Mouse (Mus musculus) heart, postnatal 36 days (tissue): ENCODE measurements around the gene Acvr1b. TPM values are rescaled to one million over a fixed set of nuclear protein-coding genes. Genes with fewer than 3 reads are reported as not detected.

Experiments
- DNase-seq, 2 experiments: peaks; one replicate each; pipeline ENCODE4 v3.0.0; 2021 to 2022
- intact Hi-C: fragments of 180-260 bp; cut with DNase I; formaldehyde crosslinking; loops from one replicate; pipeline ENCODE4 v1.15.1; 2025
- total RNA-seq, 2 experiments: library from RNA; stranded (reverse); gene quantifications; 2 replicates each; pipeline ENCODE4 v1.2.3; 2021

The Acvr1b gene
- total RNA-seq, 2 experiments from 2014 or later, result 12.6 to 14.6 TPM

DNA sequence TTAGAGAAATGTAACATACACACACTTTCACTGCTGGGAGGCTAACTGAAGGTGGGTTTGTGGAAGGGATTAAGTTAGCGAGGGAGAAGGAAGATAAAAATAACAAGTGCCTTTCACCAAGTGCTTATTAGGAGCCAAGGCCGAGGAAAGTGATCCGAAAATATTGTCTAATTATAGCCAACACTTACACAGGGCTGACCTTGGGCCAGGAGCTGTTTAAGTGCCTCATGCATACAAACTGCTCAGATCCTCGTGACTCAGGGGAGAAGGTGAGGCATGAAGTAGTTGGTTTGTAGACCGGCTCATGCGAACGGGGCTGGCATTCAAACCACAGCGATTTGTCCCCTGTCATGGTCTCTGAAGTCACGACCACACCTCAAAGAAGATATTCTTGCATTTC lies 67.4 kb downstream of the Acvr1b start:
- intact Hi-C loops, result loop anchor here (1.0 to 5.0 kb wide), 3 partner anchors 19 to 741 kb away; no protein-coding TSS in a partner anchor
- no peak for DNase-seq

DNA sequence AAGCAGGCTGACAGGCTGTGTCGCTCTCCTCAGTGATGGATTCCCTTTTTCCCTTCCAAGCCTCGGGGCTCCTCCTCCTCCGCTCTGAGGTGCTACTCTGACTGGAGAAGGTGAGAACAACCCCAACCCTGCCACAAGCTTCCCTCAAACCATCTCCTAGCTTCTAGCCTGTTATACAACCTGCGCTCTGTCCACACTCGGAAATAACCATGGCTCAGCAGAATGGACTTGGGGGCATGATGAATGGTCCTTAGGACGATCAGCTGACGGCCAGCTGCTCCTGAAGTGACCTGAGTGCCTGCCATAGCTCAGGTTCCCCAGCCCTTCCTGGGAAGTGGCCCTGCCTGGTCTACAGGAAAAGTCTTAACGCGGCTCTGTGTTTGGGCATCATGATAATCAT lies 68.0 kb downstream of the Acvr1b start:
- intact Hi-C loops, result loop anchor here (1.0 to 5.0 kb wide), 3 partner anchors 18 to 740 kb away; no protein-coding TSS in a partner anchor
- no peak for DNase-seq

DNA sequence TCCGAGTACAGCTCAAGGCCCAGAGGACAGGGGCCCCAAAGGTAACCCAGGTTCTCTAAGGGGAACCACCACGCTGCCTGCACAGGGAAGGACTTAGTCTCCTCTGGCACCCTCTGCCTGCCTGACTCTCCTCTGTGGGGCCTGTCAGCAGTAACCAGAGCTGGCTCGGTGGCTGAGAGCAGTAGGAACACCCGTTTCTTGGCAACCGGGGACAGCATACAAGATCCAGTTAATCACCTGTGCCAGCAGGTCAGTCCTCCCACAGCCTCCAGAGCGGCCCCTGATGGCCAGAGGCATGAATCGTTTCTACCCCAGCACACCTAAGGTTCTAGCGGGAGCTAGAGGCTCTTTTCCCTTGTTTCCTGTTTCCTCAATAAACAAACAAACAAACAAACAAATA lies 68.8 kb downstream of the Acvr1b start:
- DNase-seq, result peak; percentile 54 to 60
- intact Hi-C loops, result loop anchor here (5.0 kb wide), 1 partner anchor 740 kb away; no protein-coding TSS in a partner anchor

DNA sequence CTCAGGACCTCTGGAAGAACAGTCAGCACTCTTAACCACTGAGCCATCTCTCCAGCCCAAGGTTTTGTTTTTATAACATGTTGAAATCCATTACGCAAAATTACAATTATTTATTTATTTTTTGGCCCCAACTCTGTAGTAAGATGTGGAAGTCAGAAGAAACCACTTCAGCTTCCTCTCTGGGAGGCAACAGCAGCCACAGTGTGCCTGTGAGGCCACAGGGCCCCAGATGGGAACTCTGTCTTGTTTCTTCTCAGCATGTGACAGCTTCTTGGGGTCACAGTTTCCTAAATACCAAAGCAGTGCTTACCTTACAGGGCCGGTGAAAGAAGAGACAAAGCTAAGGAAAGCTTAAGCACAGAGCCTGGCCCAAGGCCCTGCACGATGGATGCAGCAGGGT lies 70.1 kb downstream of the Acvr1b start:
- intact Hi-C loops, result loop anchor here (5.0 kb wide), 1 partner anchor 738 kb away; no protein-coding TSS in a partner anchor

DNA sequence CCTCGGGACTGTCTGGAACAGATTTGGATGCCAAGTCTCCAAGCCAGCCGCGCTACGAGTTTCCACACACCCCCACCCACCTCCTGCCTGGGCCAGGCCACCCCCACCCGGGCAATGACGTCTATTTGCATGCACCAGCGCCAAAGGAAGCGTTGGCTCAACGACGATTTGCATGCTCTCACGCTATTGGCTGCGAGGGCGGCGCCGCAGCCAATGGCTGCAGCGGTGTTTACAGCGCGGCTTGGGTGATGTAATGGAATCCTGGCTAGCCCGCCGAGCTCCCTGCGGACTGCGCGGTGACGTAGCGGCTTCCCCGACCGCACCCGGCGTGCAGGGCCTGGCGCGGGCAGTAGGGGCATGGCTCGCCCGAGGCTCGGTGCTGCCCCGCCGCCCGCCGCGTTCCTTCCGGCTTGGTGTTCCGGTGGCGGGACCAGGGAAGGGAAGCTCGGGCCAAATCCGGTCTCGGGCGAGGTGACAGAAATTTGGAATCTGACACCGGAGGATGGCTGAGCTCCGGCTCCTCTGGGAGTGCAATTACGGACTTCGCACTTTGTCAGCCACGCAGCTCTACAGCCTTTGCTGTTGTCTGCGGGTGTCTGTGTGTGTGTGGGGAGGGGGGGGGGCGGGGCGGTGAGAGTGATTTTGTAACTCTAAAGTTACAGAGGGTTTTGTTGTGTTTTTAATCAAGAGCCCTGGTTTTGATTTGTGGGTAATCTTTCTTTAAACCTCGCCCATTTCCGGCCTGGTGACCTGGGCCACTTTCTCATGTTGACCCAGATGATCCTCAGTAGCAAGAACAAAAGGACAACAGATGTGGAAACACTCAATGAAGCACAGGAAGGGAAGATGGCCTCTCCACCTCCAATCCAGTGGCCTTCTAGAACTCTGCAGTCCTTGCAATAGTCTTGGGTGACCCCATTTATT lies 72.6 kb downstream of the Acvr1b start:
- peak; percentile 92 to 96 for DNase-seq
- intact Hi-C loops, result loop anchor here (1.0 kb wide), 1 partner anchor 20 kb away; no protein-coding TSS in a partner anchor

More for the DNA sequence above, 70.1 kb downstream of the Acvr1b start:
- no peak for DNase-seq

DNA sequence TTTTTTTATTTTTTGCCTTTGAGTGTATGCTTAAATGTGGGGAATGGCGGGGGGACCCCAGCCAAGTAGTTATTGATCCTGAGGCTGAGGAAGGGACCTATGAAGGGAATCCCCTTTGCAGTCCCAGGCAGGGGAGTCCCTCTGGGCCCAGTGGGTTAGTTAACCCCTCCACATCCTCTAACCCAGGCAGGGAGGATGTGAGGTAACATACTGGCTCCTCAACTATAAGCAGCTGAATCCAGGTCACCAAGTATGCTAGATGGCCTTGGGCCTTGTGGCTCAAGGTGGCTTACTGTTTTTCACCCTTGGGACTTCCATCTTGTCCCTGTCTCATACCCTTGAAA lies 73.3 kb downstream of the Acvr1b start:
- DNase-seq, result no peak
- intact Hi-C loops, result no loop called here

DNA sequence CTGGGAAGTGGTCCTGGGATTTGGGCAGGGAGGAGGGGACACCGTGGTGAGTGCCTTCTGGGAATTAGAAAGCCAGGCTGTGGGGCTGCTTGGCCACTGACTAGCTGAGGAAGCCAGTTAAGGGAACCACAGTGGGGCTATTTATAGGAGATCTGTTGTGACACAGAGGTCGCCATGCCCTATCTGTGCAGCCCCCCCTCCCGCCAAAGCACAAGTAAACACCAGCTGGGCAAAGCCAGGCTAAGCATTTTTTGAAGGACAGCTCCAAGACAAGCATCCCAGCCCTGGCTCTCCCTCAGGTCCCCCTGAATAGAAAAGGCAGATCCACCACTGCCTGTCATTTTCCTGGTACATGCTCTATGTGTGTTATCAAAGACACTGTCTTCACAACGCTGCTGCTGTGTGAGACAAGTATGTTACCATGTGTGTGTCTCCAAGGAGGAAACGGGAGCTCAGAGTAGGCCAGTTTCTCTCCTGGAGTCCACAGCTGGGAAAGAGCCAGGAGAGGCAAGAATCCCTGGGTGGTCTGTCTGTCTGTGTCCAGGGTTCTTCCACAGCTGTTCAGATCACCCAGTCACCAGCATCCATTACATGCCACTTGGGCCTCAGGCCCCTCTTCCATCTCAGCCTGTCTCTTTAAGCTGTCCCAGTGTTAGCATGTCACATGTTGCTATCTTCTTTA lies 74.3 kb downstream of the Acvr1b start:
- DNase-seq, result peak in 1 of 2 experiments; percentile 58
- intact Hi-C loops, result no loop called here

DNA sequence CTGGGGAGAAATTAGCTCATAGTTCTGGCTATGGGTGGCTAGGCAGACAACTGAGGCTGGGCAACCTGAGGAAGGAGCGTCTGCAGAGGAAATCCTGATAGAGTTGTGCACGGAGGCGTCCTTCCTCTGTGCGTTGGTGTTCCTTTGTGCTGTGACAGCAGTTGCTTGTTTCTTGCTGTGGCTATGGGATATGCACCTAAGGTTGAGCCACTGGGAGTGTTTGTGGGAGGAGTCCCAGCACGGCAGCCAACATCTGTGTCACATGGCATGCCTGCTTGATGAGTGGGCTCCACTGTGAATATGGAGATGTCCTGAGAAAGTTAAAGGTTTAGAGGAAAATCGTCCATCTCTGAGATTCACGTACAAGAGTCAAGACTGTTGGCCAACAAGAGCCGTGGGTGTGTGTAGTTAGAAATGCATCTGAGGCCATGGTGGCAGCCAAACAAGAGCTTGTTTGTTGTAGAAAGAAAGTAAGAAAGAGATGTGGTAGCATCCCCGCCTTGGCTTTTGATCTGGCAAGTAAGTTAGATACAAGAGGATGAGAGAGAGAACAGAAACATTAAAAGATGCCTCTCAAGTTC lies 76.4 kb downstream of the Acvr1b start:
- DNase-seq, result no peak

DNA sequence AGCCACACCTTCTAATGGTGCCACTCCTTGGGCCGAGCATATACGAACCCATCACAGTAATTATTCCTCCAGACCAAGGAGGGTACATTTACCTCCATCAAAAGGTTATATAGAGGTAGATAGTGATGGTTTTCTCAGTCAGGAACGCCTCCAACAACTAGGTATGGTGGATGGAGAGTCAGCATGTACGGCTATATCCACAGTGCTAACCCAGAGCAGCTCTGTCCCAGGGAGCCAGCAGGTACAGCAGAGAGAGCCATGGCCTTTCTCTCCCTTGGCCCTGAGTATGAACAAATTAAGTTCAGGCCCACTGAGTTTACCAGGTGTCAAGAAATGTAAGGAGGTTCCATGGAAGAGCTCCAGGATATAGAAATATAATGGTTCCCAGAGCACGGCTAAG lies 78.1 kb downstream of the Acvr1b start:
- intact Hi-C loops, result no loop called here
- no peak for DNase-seq

More for the DNA sequence above, 76.4 kb downstream of the Acvr1b start:
- intact Hi-C loops, result no loop called here

DNA sequence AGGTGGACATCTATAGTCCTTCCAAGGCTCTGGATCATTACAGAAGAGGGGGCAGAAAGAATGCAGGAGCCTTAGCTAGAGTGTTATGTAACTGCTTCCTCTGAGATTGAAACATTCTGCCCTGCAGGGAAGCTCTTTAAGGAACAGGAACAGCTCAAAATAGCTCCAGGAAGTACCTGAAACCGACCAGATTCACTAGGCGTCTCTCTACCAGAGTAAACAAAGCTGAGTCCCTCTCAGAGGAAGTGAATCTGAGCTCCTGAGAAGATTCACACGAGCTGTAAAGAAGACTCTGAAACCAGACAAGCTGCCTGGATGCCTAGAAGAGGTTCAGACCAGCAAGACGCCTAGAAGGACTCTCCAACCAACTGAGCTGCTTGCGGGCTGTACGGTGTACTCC lies 78.7 kb downstream of the Acvr1b start:
- DNase-seq, result no peak
- intact Hi-C loops, result no loop called here

DNA sequence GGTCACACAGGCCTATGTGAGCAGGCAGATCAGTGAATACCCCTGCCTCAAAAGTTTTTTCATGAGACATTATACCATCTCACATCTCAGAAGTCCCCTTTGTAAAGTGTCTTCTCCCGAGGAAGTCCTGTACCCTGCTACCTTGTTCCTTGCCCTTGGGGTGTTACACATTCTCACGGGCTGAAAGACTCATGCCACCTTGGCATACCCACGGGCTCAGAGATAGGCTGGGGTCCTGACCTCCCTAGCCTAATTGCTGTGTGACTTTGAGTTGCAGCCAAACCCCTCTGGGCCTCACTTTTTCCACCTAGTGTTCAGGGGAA lies 79.7 kb downstream of the Acvr1b start:
- intact Hi-C loops, result no loop called here
- no peak for DNase-seq

DNA sequence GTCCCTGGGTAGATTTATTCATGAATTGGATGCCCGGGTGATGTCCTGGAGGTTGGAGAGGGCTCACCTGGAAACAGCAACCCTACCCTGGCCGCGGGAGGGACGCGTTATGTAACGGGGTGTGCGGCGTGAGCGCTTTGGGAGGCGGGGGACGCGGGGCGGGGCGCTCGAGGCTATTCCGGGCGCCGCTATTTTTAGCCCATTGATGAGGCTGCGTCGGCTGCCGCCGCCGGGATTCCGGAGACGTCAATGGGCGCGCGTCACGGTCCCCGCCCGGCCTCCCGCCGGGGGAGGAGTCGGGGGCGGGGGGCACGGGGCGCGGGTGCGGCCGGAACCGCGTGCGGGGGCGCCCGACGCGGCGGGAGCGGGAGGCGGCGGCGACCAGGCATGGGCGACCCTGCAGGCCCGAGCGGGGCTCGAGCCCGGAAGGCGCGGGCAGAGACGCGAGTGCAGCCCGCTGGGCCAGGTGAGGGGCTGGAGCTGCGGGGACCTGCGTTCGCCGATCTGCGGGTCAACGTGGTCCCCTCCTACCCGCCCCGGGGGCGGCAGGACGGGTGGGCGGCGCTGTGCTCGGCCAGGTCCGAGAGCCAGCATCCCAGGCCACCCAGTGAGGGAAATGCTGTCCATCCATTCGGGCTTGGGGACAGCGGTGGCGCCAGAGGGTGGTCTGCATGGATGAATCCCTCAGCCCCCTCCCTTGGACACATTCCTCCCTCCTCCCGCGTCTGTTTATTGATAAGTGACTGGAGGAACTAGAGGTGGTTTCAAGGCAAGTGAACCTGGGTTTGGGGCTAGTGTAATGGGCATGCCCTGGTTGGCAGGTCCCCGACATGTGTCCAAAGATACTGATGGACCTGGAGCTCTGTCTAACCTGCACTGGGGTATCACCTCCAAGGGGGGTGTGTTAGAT lies 80.3 kb downstream of the Acvr1b start, which contains the start of gene Nr4a1:
Nr4a1 (plus strand) TSS at position 384 of the 910 bp plus-strand sequence.
- intact Hi-C loops, result no loop called here

DNA sequence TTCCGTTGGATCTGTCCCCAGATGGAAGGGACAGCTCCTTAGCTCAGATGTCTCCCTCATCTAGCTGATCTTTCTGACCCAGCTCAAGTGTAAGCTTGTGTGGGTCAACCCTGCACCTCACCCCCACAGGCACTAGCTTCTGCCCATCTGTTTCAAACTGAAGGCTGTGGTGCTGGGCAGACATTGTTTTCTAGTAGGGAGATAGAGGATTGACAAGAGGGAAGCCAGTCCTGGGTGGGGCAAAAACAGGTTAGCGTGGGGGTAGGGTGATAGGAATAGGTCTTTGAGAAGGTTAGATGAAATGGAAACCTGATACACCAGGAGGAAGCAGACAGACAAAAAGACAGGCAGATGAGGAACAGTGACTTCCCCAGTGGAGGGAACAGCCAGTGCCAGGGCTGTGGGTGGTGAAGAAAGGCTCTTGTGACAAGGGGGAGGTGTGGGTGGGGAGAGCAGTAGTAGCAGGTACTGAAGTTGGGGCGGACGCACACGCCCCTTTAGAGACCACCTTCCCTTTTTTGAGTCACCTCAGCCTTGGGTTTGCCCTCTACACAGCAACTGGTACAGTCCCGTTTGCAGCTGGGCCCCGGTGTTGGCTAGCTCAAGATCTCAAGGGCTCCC lies 82.1 kb downstream of the Acvr1b start:
- intact Hi-C loops, result no loop called here
- no peak for DNase-seq

More for the DNA sequence above, 80.3 kb downstream of the Acvr1b start, which contains the start of gene Nr4a1:
- peak; percentile 83 to 85 for DNase-seq

DNA sequence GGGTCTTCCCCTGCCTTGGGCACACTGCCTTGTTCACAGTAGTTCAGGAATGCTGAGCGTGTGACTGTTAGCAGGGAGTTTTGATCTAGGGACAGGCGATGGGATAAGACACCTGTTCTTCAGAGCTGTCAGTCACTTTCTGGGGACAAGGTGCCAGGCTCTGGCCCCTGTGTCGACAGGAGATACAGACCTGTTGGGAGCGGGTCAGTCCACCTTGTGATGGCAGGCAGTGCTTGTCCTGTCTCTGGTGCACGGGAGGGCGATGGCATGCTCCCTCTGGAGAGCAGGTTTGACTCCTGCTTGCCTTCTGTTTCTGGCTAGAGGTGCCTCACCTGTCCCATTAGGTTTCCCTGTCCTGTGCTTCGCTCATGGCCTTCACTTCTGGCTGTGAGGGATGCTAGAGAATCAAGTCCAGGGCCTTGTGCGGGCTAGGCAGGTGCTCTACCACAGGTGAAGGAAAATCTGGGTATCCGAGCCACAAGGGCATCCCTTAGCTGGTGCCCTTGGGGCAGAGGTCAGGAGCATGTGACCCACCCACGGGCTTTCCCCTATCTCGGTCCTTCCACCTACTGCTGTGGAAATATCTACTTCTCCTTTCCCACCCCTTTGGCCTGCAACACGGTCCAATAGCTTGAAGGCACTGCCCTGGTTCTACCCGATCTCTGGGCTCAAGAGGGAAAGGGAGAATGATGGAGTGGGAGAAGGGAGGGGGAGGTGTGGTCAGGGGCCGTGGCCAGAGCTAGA lies 82.8 kb downstream of the Acvr1b start:
- no peak for DNase-seq
- intact Hi-C loops, result no loop called here

DNA sequence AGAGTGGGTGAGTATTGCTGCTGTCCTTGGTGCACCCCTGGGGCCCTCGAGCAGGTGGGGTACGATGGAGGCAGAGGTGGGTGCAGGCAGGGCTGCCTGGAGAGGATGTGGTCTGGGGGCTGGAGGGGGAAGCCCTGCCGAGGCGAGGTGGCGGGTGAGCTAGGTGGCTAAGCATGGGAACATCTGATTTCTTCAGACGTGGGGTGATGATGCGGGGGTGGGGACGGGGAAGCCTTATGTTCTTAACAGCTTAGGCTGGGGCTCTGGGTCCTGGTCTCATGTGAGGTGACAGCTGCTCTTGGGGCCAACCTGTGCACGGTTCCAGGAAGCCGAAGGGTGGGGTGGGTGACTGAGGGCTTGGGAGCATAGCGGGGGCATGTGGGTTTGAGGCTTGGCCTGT lies 84.6 kb downstream of the Acvr1b start:
- intact Hi-C loops, result no loop called here
- no peak for DNase-seq

DNA sequence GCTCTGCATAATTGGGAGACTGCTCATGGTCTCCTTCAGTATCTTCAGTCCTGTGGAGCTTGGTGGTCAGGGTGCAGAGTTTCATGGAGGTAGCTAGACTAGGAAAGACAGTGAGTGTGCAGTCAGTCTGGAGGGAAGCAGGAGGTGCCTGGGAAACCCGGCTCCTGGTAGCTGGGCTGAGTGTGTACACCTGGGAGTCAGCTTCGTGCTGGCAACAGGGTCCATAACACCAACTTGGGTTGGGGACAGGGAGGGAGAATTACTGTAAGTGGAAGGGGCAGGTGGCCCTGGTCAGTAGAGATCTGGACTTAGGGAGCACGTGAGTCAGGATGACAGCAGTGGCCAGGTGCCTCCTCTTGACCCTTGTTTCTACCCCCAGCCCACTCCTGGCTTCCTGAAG lies 86.1 kb downstream of the Acvr1b start:
- intact Hi-C loops, result loop anchor here (1.0 kb wide), 1 partner anchor 19 kb away; no protein-coding TSS in a partner anchor
- DNase-seq, result no peak

DNA sequence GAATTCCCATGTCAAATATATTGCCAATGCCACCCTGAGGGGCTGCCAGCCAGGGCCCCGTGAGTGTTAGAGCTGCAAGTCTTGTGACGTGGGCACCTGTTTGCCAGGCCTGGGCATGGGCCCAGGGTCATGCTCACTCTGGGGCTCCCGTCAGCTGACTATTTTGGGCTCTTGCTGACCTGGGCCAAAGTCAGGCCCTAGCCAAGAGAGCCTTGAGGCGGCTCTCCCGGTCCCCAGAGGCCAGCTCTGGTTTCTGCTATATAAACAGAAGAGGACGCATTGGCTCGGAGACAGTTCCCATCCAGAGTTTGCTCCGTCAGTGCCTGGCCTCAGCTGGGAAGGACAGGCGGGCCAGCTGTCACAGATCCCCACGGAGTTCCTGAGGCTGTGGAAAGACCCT lies 86.5 kb downstream of the Acvr1b start:
- intact Hi-C loops, result loop anchor here (1.0 kb wide), 1 partner anchor 19 kb away; no protein-coding TSS in a partner anchor
- peak; percentile 82 to 86 for DNase-seq

DNA sequence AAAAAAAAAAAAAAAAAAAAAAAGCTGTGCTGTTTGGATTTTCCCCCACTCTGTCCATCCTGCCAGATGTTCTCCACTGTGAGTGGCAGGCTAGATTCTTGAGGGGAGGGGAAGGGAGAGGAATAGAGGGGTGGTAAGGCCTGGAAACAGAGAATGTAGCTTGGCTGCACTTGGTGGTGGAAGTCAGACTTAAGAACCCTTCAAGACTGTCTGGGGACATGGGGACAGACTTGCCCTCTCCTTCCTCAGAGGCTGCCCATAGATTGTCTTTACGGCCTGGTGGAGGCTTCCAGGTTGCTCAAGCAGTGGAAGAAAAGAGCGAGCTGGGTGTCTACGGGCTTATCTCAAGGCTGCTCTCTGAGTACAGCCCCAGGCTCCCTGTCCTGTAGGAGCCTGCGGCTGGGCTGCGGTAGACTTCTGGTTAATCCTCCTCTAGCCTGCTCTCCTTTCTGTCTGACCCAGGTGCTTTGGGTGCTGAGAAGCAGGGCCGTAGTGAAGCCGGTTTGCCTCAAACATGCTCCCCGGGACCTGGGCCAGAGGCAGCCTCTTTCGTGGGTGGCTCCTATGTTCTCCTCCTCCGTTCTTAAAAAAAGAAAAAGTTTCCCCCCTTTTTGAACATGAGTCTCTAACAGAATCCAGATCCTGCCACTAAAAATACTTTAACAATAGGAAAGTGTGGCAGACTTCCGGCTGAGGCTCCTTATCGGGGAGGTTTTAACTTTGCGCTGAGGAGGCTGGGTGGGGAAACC lies 87.2 kb downstream of the Acvr1b start:
- DNase-seq, result peak; percentile 58 to 60
- intact Hi-C loops, result loop anchor here (1.0 kb wide), 1 partner anchor 20 kb away; no protein-coding TSS in a partner anchor
